Mouse (Mus musculus) left cerebral cortex, postnatal 4 days (tissue): Measurements from ENCODE around the gene Gas2. TPM values are rescaled to one million over a fixed set of nuclear protein-coding genes. Genes with fewer than 3 reads are reported as not detected.

Experiments used
- DNase-seq: peaks from one replicate; pipeline ENCODE4 v3.0.0-alpha.2; 2022
- intact Hi-C: fragments of 180-260 bp; cut with DNase I; formaldehyde crosslinking; loops from one replicate; pipeline ENCODE4 v1.15.1; 2025
- total RNA-seq, 2 experiments: library from RNA; stranded (reverse); gene quantifications; 2 replicates each; pipeline ENCODE4 v1.2.3; 2021

Gene Gas2
- total RNA-seq, 2 experiments from 2014 or later: 10.5 to 13.5 TPM

- DNase-seq: no peak
- intact Hi-C loops: no loop called here
Measured at GRCm38 (mm10) chr7:51962219-51962952, 100.6 kb downstream of the Gas2 start.

- intact Hi-C loops: no loop called here
- DNase-seq: no peak
Measured at GRCm38 (mm10) chr7:51964681-51965080, 102.9 kb downstream of the Gas2 start.

DNA sequence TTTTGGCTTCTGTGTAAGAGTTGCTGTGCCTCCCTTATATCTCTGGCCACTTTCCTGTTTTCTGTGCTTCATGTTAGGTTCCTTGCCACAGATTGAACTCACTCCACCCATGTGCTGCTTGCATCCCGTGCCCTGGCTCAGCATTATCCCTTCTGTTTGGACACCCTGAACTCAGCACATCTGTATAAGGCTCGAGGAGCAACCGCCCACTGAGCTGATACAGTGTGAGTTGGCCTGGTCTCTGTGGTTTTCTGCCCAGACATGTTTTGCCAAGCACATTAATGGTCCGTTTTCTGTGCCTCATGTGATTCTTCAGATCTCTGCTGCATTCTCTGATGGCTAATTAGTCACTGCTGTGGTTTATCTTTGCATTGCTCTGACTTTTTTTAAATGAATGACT lies 105.8 kb downstream of the Gas2 start:
- intact Hi-C loops: no loop called here
- no peak for DNase-seq

DNA sequence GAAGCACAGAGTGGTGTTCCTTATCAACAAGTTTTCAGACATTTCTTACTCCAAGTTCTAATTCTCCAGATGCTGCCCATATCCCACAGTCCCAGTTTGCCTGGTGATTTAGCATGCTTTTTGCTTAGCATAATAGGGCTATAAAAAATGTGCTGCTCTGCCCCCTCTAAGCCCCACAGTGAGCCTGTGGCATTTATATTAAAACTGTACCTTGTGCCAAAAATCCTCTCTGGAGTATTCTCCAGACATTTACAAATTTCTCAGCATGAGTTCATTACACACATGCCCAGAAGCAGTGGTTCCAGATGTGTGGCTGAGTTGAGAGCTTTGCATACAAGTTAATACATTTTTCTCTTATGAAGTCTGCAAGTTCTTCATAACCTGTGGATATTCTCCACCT lies 107.6 kb downstream of the Gas2 start:
- no peak for DNase-seq
- intact Hi-C loops: no loop called here

- DNase-seq: peak; percentile 30
Measured at GRCm38 (mm10) chr7:51972252-51972855, 110.5 kb downstream of the Gas2 start.

DNA sequence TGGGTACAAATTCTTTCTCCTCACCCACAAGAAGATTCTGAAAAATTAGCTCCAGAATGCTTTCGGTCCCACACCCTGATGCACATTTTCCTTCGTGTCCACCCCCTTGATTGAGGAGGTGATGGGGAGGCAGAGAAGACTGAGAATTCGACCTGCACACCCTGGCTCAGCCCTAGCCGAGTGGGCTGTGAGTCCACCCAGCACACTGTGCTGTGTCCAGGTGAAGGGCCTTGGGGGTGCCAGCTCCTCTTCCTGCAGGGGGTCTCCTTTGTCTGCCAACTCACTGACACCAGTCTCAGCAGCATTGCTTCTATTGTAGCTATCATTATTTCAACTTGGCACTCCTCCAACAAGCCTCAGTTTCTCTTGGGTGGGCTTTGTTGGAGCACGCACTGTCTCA lies 111.3 kb downstream of the Gas2 start:
- intact Hi-C loops: loop anchor here (5.0 to 10.0 kb wide), 2 partner anchors 96 to 468 kb away; no protein-coding TSS in a partner anchor
- no peak for DNase-seq

More at GRCm38 (mm10) chr7:51972252-51972855, 110.5 kb downstream of the Gas2 start:
- intact Hi-C loops: loop anchor here (5.0 to 10.0 kb wide), 2 partner anchors 95 to 468 kb away; no protein-coding TSS in a partner anchor

DNA sequence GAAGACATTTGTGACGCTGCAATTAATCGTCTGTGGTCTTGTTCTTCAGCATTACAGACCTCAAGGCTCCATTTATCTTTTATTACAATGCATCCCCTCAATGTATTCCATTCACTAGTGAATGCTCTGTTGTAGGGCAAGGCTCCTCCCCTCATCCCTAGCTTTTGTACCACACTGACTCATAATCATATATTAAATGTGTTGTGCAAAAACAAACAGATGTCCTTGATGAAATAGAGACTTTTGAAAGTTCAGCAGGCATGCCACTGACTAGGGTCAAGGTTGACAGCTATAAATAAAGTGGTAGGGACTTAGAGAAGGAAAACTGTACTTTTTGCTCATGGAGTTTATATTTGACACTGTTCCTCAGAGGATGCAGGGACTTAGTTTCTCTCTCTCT lies 111.7 kb downstream of the Gas2 start:
- intact Hi-C loops: loop anchor here (5.0 to 10.0 kb wide), 2 partner anchors 96 to 469 kb away; no protein-coding TSS in a partner anchor

DNA sequence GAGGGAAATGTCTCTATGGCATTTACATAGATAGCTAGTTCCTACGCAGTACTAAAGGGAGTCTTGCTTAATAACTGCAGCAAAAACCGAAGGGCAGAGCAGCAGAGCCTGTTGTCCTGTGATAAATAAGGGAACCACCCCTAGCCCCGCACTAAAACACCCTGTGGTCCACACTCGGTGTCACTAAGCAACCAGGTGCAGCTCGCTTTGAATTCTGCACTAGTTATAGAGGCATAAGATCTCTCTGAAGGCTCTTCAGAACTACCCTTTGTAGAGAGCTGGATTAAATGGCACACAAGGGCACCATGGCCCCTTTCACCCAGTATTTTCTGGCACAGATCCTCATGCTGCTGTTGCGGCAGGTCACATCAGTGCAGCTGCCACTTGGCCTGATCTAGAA lies 113.4 kb downstream of the Gas2 start:
- DNase-seq: no peak
- intact Hi-C loops: loop anchor here (10.0 kb wide), 1 partner anchor 470 kb away; no protein-coding TSS in a partner anchor

More for the DNA sequence above, 111.7 kb downstream of the Gas2 start:
- no peak for DNase-seq

- DNase-seq: peak; percentile 13
- intact Hi-C loops: loop anchor here (2.0 to 10.0 kb wide), 2 partner anchors 360 to 474 kb away; no protein-coding TSS in a partner anchor
Measured at GRCm38 (mm10) chr7:51979271-51979670, 117.5 kb downstream of the Gas2 start.

DNA sequence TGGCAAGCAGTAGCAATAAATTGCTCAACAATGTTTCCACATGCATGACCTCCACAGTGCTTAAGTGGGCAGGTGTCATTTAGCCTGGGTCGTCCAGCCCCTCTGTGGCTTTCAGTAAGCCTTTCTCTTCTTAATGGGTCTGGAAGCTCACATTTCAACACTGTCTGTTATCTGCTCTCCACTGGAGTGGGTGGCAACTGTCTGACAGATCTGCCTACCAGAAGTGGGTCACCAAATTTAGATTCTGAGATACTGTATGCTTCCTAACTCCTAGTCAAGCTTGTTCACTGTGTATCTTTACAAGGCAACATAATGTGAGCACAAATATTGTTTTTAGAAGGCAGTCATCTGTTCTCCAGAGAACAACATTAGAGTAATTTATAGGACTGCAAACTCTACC lies 120.5 kb downstream of the Gas2 start:
- intact Hi-C loops: no loop called here
- no peak for DNase-seq

GRCm38 (mm10) chr7:51985763-51986162 lies 123.9 kb downstream of the Gas2 start:
- intact Hi-C loops: no loop called here
- no peak for DNase-seq

GRCm38 (mm10) chr7:51986909-51987308 lies 125.1 kb downstream of the Gas2 start:
- intact Hi-C loops: no loop called here
- DNase-seq: no peak

GRCm38 (mm10) chr7:51991020-51991419 lies 129.2 kb downstream of the Gas2 start:
- intact Hi-C loops: no loop called here
- DNase-seq: no peak

DNA sequence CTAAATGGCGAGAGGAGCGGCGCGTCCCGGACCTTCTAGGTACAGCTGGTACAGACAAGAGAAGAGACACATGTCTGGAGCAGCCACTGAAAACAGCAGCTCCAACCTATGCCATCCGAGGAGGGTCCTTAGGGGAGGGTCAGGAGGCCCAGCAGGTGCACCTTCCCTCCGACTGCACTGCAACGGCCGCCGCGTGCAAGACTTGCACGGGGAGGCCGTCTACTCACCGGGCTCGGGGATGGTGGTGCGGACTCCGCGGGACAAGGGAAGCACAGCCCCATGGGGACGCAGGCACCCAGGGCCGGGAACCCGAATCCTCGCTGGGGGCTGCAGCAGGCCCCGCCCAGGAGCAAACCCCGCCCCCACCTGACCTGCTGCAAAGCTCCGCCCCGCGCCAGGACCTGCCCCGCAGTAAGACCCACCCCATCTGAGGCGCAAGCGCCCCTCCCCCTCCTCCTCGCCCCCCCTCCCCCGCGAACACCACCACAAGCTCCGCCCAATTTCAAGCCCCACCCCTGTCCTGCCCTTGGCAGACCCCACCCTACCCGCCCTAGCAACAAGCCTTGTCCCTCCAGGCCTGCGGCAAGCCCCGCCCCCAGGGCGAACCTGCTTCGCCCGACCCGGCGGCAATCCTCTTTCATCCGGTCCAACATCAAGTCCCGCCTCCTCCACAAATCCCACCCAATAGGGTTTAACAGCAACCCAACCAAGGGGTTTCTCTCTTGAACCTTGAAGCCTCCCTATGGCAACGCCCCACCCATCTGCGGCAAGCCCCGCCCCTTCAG lies 143.9 kb downstream of the Gas2 start, which contains the start of gene Svip:
TSS of gene Svip (minus strand) at position 508 of the 785 bp plus-strand sequence.
- intact Hi-C loops: no loop called here
- peak; percentile 97 for DNase-seq

DNA sequence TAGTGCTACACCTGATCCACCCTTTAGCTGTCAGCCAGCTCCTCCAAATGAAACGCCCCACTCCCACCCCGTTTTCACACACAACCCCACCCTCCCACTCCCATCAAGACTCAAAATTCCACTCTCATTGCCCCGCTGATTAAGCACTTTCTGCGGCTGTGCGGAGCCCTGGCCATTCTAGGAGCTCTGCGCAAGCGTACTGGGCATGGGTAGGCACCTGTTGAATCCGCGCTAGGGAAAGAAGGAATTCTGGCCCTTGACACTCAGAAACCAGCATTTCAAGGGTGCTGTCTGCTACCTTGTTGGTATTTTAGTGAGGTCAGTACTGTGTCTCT lies 144.4 kb downstream of the Gas2 start:
- DNase-seq: no peak
- intact Hi-C loops: no loop called here

DNA sequence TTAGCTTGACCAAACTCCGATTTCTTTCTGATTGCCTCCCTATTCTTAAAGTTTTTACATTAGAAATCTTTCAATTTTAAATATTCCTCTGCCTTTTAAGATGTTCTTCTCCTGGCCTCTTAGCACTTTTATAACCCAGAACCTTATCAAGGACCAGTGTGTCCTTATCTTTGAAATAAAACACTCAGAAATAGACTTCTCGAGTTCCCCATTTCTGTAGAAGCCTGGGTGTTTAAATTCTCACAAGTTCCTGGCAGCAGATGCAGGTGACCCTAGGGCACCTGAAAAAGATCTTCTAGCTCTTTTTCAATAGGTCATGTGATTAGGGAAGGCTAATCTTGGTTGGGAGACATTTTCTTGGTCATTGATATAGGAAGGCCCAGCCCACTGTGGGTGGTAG lies 145.3 kb downstream of the Gas2 start:
- DNase-seq: no peak
- intact Hi-C loops: no loop called here

GRCm38 (mm10) chr7:52013457-52013856 lies 151.6 kb downstream of the Gas2 start:
- intact Hi-C loops: no loop called here
- DNase-seq: no peak

DNA sequence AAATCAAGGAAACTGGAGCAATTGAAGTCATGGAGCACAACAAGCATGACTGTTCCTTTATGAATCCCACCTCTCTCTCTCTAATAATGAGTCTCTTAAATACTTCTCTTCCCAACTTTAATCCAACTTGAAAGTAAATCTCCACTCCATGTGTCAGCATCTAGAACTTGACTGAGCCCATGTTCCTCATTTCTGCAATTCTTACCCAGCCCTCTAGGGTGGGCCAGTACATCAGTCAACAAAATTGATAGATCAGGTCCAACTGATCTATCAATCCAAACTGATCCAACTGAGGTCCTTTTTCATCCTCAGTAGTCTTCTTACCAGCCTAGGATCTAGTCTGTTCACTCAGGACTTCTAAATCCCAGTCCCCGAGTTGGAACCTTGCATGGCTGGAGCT lies 153.4 kb downstream of the Gas2 start:
- intact Hi-C loops: no loop called here

GRCm38 (mm10) chr7:52015628-52016027 lies 153.8 kb downstream of the Gas2 start, which contains the start of gene 1700015G11Rik:
Gene 1700015G11Rik (minus strand): TSS chr7:52015728.
- no peak for DNase-seq
- intact Hi-C loops: no loop called here

More for the DNA sequence above, 153.4 kb downstream of the Gas2 start:
- DNase-seq: no peak

DNA sequence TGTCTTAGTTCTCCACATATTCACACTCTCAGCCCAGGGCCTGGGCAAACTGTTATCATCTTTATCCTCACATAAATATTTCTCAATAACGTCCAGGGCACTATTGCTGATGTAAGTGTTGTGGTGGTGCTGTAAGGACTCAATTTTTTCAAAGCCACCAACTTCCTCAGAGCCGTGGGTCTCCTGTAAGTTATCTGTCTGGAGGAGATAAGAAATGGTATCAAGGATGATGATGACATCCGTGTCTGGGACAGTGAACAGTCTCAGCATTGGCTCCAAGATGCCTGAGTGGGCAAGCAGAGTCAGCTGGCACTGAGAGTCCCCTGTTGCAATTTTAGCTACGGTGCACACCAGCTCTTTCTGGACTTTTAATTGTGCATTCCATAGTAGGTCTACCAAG lies 160.2 kb downstream of the Gas2 start:
- intact Hi-C loops: no loop called here

GRCm38 (mm10) chr7:52024050-52024626 lies 162.3 kb downstream of the Gas2 start:
- no peak for DNase-seq

More for the DNA sequence above, 160.2 kb downstream of the Gas2 start:
- DNase-seq: no peak

More at GRCm38 (mm10) chr7:52024050-52024626, 162.3 kb downstream of the Gas2 start:
- intact Hi-C loops: no loop called here
